Mouse (Mus musculus) myocyte (in vitro differentiated cells): ENCODE measurements at regions not wholly inside any gene's neighbourhood (a gene's known extent, or its start where the extent isn't known, plus 50 kb on each side); places are given as distances from the start of the nearest gene placed in this dataset.

Experiments
- CEBPB ChIP-seq: IDR thresholded peaks from 2 replicates; pipeline ENCODE4 v1.6.1; 2011; ENCODE audit warnings: mild to moderate bottlenecking, moderate library complexity; ENCODE audit not compliant: poor library complexity, insufficient read depth, severe bottlenecking
- MAX ChIP-seq: IDR thresholded peaks from one replicate; pipeline ENCODE4 v1.6.1; 2011; ENCODE audit warnings: low read depth, mild to moderate bottlenecking, control low read depth
- MYOD1 ChIP-seq, 3 experiments: IDR thresholded peaks; one replicate each; pipeline ENCODE4 v1.6.1; 2011; ENCODE audit warnings: control low read depth in 2 of 3, low read depth in 2 of 3, mild to moderate bottlenecking in 2 of 3, moderate library complexity in 1 of 3; ENCODE audit not compliant: insufficient read length in 2 of 3, control insufficient read depth in 1 of 3
- POLR2A ChIP-seq: IDR thresholded peaks from one replicate; pipeline ENCODE4 v1.6.1; 2011; ENCODE audit warnings: low read depth, mild to moderate bottlenecking, control low read depth, moderate library complexity; ENCODE audit not compliant: insufficient read length
- POLR2AphosphoS2 ChIP-seq: IDR thresholded peaks from one replicate; pipeline ENCODE4 v1.6.1; 2011; ENCODE audit warnings: low read depth, control low read depth; ENCODE audit not compliant: insufficient read length
- REST ChIP-seq: IDR thresholded peaks from one replicate; pipeline ENCODE4 v1.6.1; 2011; ENCODE audit warnings: mild to moderate bottlenecking, control low read depth, moderate library complexity; ENCODE audit not compliant: insufficient read depth, insufficient read length
- TCF12 ChIP-seq: IDR thresholded peaks from one replicate; pipeline ENCODE4 v1.6.1; 2011; ENCODE audit warnings: mild to moderate bottlenecking, control low read depth; ENCODE audit not compliant: poor library complexity, insufficient read depth, severe bottlenecking
- TCF3 ChIP-seq: IDR thresholded peaks from one replicate; pipeline ENCODE4 v1.6.1; 2011; ENCODE audit warnings: low read depth, control low read depth; ENCODE audit not compliant: insufficient read length
- USF1 ChIP-seq: IDR thresholded peaks from one replicate; pipeline ENCODE4 v1.6.1; 2011; ENCODE audit warnings: low read depth, mild to moderate bottlenecking, control low read depth, moderate library complexity

DNA sequence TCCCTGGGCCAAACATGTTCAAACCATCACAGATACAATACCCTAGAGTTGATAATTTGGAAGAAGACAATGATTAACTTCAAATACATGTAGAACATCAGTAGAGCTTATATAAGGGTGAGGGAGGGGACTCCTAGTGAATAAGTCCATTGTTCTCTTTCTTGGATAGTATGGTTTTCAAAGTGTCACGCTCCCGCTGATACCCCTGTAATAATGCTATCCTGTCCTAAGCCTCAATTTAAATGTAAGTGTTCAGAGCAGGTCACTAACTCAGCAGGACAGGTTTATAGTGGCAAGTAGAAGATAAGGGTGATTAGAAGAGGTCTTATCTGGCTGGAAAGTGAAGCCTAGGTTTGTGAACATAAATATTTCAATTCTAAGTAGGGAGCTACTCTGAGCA lies 540.4 kb upstream of the Id4 start:
- TF ChIP-seq USF1 (no peak), POLR2A (no peak), REST (no peak), TCF12 (no peak), POLR2AphosphoS2 (no peak), MAX (no peak), MYOD1 (IDR thresholded peaks at IDR 0.05; ENCODE audit: control insufficient read depth in 1 of 3, insufficient read length in 2 of 3, low read depth in 2 of 3) (no peak), TCF3 (no peak), CEBPB (no peak)
